Mouse (Mus musculus): ENCODE data around the gene Foxred1. TPM values are rescaled to one million over a fixed set of nuclear protein-coding genes. Genes with fewer than 3 reads are reported as not detected.

The Foxred1 gene
- total and polyA plus RNA-seq, 3 experiments, result 39.0 to 42.4 TPM; not detected in 1

GRCm38 (mm10) chr9:35175251-35176123 lies 35.4 kb downstream of the Foxred1 start, which contains the start of gene Dcps (continued):
- TF ChIP-seq KAT2A (conservative IDR thresholded peaks at IDR 0.05; ENCODE audit: low read depth, low read length), result peak; percentile 89; the same call in 1 of the 2 replicates
- no peak for TF ChIP-seq TAL1 (IDR thresholded peaks at IDR 0.05; ENCODE audit: low read length)
- peak; percentile 80; the same call in 1 of the 2 replicates for TF ChIP-seq E2F4 (IDR thresholded peaks at IDR 0.05; ENCODE audit: borderline replicate concordance, low read depth, low read length)
- TF ChIP-seq USF1 (IDR thresholded peaks at IDR 0.05; ENCODE audit: low read depth, low read length), result peak; percentile 70

DNA sequence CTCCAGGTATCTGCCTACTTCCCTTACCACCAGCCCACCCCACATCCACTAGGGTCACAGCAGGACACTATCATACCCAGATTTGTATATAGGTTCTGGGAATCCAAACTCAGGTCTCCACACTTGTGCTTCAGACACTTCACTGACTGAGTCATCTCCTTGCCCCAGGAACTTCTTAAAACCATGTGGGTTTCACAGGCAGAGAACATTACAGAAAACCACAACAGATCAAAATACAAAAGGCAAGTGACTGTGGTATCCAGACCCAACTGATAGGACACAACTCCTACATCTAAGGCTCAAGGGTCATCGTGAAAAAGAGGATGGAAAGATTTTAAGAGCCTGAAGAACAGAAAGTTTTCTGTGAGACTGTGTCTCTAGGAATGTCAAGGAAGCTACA lies 37.5 kb downstream of the Foxred1 start:
- H3K9ac ChIP-seq (ENCODE audit: control insufficient read depth, low read depth, low read length, poor library complexity, severe bottlenecking), result no peak overlapping the region
- H3K4me3 ChIP-seq (ENCODE audit: control insufficient read depth in 1 of 2, insufficient read depth in 1 of 2, low read depth in 2 of 2, low read length in 2 of 2), result no peak overlapping the region
- no peaks in the 10 kb centered on the region for H3K27me3 ChIP-seq (ENCODE audit: control insufficient read depth in 1 of 2, insufficient read depth in 2 of 2, low read length in 2 of 2)
- TF ChIP-seq JUND (IDR thresholded peaks at IDR 0.05; ENCODE audit: low read depth, low read length), result no peak
- TF ChIP-seq CHD1 (IDR thresholded peaks at IDR 0.05; ENCODE audit: low read depth, low read length), result no peak
- no peak for TF ChIP-seq GABPA (IDR thresholded peaks at IDR 0.05; ENCODE audit: low read depth, low read length)
- no peak for TF ChIP-seq ZKSCAN1 (IDR thresholded peaks at IDR 0.05; ENCODE audit: low read depth, low read length)
- TF ChIP-seq TCF12 (IDR thresholded peaks at IDR 0.05; ENCODE audit: low read depth, low read length), result no peak
- TF ChIP-seq CTCF (IDR thresholded peaks at IDR 0.05 in 2 of 3, conservative IDR thresholded peaks at IDR 0.05 in 1 of 3; ENCODE audit: control insufficient read depth in 1 of 3, insufficient read depth in 1 of 3, low read depth in 2 of 3, low read length in 3 of 3, poor library complexity in 1 of 3, severe bottlenecking in 1 of 3), result no peak
- TF ChIP-seq USF1 (IDR thresholded peaks at IDR 0.05; ENCODE audit: low read depth, low read length), result no peak
- H3K79me2 ChIP-seq (ENCODE audit: control insufficient read depth, insufficient read depth, low read length, poor library complexity), result peaks cover 12% of the 10 kb centered on the region
- DNase-seq (ENCODE audit: low read depth, low spot score), result no peak
- H3K9me3 ChIP-seq (replicated peaks; ENCODE audit: insufficient read depth, low read length), result no peaks in the 10 kb centered on the region
- H3K4me1 ChIP-seq (ENCODE audit: control insufficient read depth in 1 of 2, insufficient read depth in 2 of 2, low read length in 2 of 2), result peaks cover 0 to 4% of the 10 kb centered on the region in 2 experiments; a peak in 1 of 4 replicates
- peaks cover 0 to 9% of the 10 kb centered on the region in 2 experiments; a peak in 3 of 4 replicates for H3K36me3 ChIP-seq (ENCODE audit: control insufficient read depth in 1 of 2, insufficient read depth in 2 of 2, low read length in 2 of 2)
- H3K27ac ChIP-seq (ENCODE audit: control insufficient read depth, low read depth, low read length), result no peak overlapping the region

GRCm38 (mm10) chr9:35170071-35170470 lies 40.8 kb downstream of the Foxred1 start:
- Histone ChIP-seq H3K36me3 (ENCODE audit: control insufficient read depth in 1 of 2, insufficient read depth in 2 of 2, low read length in 2 of 2) (peaks cover 5 to 8% of the 10 kb centered on the region in 2 experiments), H3K79me2 (ENCODE audit: control insufficient read depth, insufficient read depth, low read length, poor library complexity) (peaks cover 9% of the 10 kb centered on the region), H3K27me3 (ENCODE audit: control insufficient read depth in 1 of 2, insufficient read depth in 2 of 2, low read length in 2 of 2) (no peaks in the 10 kb centered on the region), H3K4me3 (ENCODE audit: control insufficient read depth in 1 of 2, insufficient read depth in 1 of 2, low read depth in 2 of 2, low read length in 2 of 2) (no peak overlapping the region), H3K9me3 (replicated peaks; ENCODE audit: insufficient read depth, low read length) (no peaks in the 10 kb centered on the region), H3K27ac (ENCODE audit: control insufficient read depth, low read depth, low read length) (no peak overlapping the region), H3K9ac (ENCODE audit: control insufficient read depth, low read depth, low read length, poor library complexity, severe bottlenecking) (no peak overlapping the region), H3K4me1 (ENCODE audit: control insufficient read depth in 1 of 2, insufficient read depth in 2 of 2, low read length in 2 of 2) (peaks cover 0 to 4% of the 10 kb centered on the region in 2 experiments; a peak in 1 of 4 replicates)
- no peak for DNase-seq (ENCODE audit: low read depth, low spot score)
- no peak for TF ChIP-seq MYB (IDR thresholded peaks at IDR 0.05; ENCODE audit: low read depth, low read length)
- no peak for TF ChIP-seq POLR2AphosphoS5 (IDR thresholded peaks at IDR 0.05; ENCODE audit: borderline replicate concordance, low read depth, low read length)
- TF ChIP-seq ZC3H11A (IDR thresholded peaks at IDR 0.05; ENCODE audit: low read depth, low read length), result no peak
- no peak for TF ChIP-seq CTCF (IDR thresholded peaks at IDR 0.05 in 2 of 3, conservative IDR thresholded peaks at IDR 0.05 in 1 of 3; ENCODE audit: control insufficient read depth in 1 of 3, insufficient read depth in 1 of 3, low read depth in 2 of 3, low read length in 3 of 3, poor library complexity in 1 of 3, severe bottlenecking in 1 of 3)
- TF ChIP-seq UBTF (IDR thresholded peaks at IDR 0.05; ENCODE audit: borderline replicate concordance, insufficient read depth, low read depth, low read length), result no peak
- no peak for TF ChIP-seq ELF1 (IDR thresholded peaks at IDR 0.05; ENCODE audit: low read depth, low read length)
- no peak for TF ChIP-seq ZNF384 (IDR thresholded peaks at IDR 0.05; ENCODE audit: low read depth, low read length)
- TF ChIP-seq BHLHE40 (IDR thresholded peaks at IDR 0.05; ENCODE audit: borderline replicate concordance, low read depth, low read length), result no peak
- no peak for TF ChIP-seq ZMIZ1 (IDR thresholded peaks at IDR 0.05; ENCODE audit: low read depth, low read length)
- no peak for TF ChIP-seq USF1 (IDR thresholded peaks at IDR 0.05; ENCODE audit: low read depth, low read length)
- no peak for TF ChIP-seq USF2 (IDR thresholded peaks at IDR 0.05; ENCODE audit: borderline replicate concordance in 1 of 2, insufficient read depth in 1 of 2, low read depth in 1 of 2, low read length in 2 of 2)
